Mouse (Mus musculus): Measurements from ENCODE around the gene Ets2. TPM values are rescaled to one million over a fixed set of nuclear protein-coding genes. Genes with fewer than 3 reads are reported as not detected.

Gene Ets2
- polyA plus RNA-seq, 1 experiment from 2014 or later, result 18.0 TPM

DNA sequence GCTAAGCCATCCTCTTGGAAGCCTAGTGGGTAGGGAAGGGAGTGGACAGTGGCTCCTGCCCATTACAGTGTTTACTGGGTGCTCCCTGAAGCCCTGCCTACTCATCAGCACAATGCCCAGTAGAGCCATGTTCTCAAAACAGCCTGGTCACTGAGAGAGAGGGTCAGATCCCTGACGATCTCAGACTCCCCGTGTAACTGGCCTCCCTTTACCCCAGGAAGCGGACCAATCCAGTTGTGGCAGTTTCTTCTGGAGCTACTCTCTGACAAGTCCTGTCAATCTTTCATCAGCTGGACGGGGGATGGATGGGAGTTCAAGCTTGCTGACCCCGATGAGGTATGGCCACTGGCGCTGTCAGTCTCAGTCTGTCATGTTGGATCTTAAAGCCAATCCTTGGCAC, 15.8 kb downstream of the Ets2 start:
- peaks cover 7% of the 10 kb centered on the region; the same call in 1 of the 2 replicates for H3K9me3 ChIP-seq
- 93% methylated on average over 6 of the region's 6 CpGs for whole genome bisulfite sequencing
- H3K36me3 ChIP-seq (replicated peaks), result peaks cover 65% of the 10 kb centered on the region
- no peak overlapping the region for H3K9ac ChIP-seq
- H3K4me2 ChIP-seq, result no peak overlapping the region
- no peak for ATAC-seq (replicated peaks)
- H3K4me3 ChIP-seq, result no peak overlapping the region
- no peaks in the 10 kb centered on the region for H3K27me3 ChIP-seq (replicated peaks)
- H3K4me1 ChIP-seq, result no peaks in the 10 kb centered on the region
- no peak overlapping the region for H3K27ac ChIP-seq

GRCm38 (mm10) chr16:95718119-95718518, 16.2 kb downstream of the Ets2 start:
- H3K36me3 ChIP-seq (replicated peaks), result peaks cover 64% of the 10 kb centered on the region
- H3K4me1 ChIP-seq, result no peaks in the 10 kb centered on the region
- WGBS, result 97% methylated on average over 4 of the region's 4 CpGs
- H3K27ac ChIP-seq, result no peak overlapping the region
- ATAC-seq (replicated peaks), result no peak
- no peaks in the 10 kb centered on the region for H3K27me3 ChIP-seq (replicated peaks)
- no peak overlapping the region for H3K4me3 ChIP-seq
- H3K9ac ChIP-seq, result no peak overlapping the region
- H3K9me3 ChIP-seq, result peaks cover 7% of the 10 kb centered on the region; the same call in 1 of the 2 replicates
- no peak overlapping the region for H3K4me2 ChIP-seq

- no peaks in the 10 kb centered on the region for H3K4me1 ChIP-seq
- WGBS, result 94% methylated on average over 8 of the region's 8 CpGs
- peaks cover 50% of the 10 kb centered on the region for H3K36me3 ChIP-seq (replicated peaks)
- H3K9me3 ChIP-seq, result peaks cover 7% of the 10 kb centered on the region; the same call in 1 of the 2 replicates
- H3K4me2 ChIP-seq, result no peak overlapping the region
- ATAC-seq (replicated peaks), result no peak
- no peak overlapping the region for H3K4me3 ChIP-seq
- H3K27ac ChIP-seq, result no peak overlapping the region
- H3K9ac ChIP-seq, result no peak overlapping the region
- H3K27me3 ChIP-seq (replicated peaks), result no peaks in the 10 kb centered on the region
These were observed 18.7 kb downstream of the Ets2 start for GRCm38 (mm10) chr16:95720532-95720931.

- H3K4me3 ChIP-seq, result no peak overlapping the region
- peaks cover 18% of the 10 kb centered on the region for H3K36me3 ChIP-seq (replicated peaks)
- H3K9me3 ChIP-seq, result peaks cover 7% of the 10 kb centered on the region; the same call in 1 of the 2 replicates
- no peaks in the 10 kb centered on the region for H3K4me1 ChIP-seq
- no peak overlapping the region for H3K27ac ChIP-seq
- ATAC-seq (replicated peaks), result no peak
- 94% methylated on average over 2 of the region's 2 CpGs for WGBS
- H3K9ac ChIP-seq, result no peak overlapping the region
- no peaks in the 10 kb centered on the region for H3K27me3 ChIP-seq (replicated peaks)
- H3K4me2 ChIP-seq, result no peak overlapping the region
These were observed 22.4 kb downstream of the Ets2 start for GRCm38 (mm10) chr16:95724251-95724650.

DNA sequence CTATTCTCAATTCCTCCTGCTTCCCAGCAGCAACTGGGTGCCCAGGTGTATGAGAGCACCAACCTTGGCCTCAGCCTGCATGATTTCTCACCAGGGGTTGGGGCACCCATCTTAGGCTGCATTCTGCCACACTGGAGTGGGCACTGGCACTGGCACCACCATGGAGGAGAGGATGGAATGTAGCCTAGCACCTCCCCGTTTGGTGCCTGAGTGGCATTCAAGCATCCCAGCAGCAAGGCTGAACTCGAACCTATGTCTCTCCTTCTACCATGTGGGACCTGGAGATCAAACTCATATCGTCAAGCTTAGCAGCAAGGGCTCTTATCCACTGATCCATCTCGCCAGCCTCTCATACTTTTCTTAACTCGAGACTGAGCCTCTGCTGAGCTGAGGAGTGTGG, 22.9 kb downstream of the Ets2 start:
- H3K27me3 ChIP-seq (replicated peaks), result no peaks in the 10 kb centered on the region
- H3K27ac ChIP-seq, result no peak overlapping the region
- H3K4me3 ChIP-seq, result no peak overlapping the region
- H3K4me2 ChIP-seq, result no peak overlapping the region
- peaks cover 17% of the 10 kb centered on the region for H3K36me3 ChIP-seq (replicated peaks)
- ATAC-seq (replicated peaks), result no peak
- H3K9ac ChIP-seq, result no peak overlapping the region
- WGBS, result 82% methylated on average over 5 of the region's 5 CpGs
- H3K4me1 ChIP-seq, result no peaks in the 10 kb centered on the region
- H3K9me3 ChIP-seq, result peaks cover 7% of the 10 kb centered on the region; the same call in 1 of the 2 replicates

DNA sequence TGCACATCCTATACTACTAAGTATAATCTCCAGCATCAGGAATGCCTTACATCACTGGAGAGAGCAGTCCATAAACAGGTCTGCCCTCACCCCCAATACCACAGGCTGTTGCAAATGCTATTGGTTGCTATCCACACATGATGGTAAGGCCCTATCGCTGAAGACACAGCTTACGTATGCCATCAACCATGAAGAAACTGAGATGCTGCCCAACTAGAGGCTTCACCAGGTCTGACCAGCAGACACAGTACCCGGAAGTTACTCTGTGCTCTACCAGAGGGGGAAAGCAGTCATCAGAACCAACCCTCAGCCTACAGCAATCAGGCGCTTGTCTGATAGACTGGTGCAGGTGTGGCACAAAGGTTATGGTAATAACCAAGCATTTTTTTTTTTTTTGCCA, 24.9 kb downstream of the Ets2 start:
- Histone ChIP-seq H3K27ac (no peak overlapping the region), H3K9me3 (no peaks in the 10 kb centered on the region), H3K9ac (no peak overlapping the region), H3K27me3 (replicated peaks) (no peaks in the 10 kb centered on the region), H3K4me1 (no peaks in the 10 kb centered on the region), H3K4me3 (no peak overlapping the region), H3K36me3 (replicated peaks) (no peaks in the 10 kb centered on the region), H3K4me2 (no peak overlapping the region)
- WGBS, result 94% methylated on average over 4 of the region's 4 CpGs
- ATAC-seq (replicated peaks), result no peak

DNA sequence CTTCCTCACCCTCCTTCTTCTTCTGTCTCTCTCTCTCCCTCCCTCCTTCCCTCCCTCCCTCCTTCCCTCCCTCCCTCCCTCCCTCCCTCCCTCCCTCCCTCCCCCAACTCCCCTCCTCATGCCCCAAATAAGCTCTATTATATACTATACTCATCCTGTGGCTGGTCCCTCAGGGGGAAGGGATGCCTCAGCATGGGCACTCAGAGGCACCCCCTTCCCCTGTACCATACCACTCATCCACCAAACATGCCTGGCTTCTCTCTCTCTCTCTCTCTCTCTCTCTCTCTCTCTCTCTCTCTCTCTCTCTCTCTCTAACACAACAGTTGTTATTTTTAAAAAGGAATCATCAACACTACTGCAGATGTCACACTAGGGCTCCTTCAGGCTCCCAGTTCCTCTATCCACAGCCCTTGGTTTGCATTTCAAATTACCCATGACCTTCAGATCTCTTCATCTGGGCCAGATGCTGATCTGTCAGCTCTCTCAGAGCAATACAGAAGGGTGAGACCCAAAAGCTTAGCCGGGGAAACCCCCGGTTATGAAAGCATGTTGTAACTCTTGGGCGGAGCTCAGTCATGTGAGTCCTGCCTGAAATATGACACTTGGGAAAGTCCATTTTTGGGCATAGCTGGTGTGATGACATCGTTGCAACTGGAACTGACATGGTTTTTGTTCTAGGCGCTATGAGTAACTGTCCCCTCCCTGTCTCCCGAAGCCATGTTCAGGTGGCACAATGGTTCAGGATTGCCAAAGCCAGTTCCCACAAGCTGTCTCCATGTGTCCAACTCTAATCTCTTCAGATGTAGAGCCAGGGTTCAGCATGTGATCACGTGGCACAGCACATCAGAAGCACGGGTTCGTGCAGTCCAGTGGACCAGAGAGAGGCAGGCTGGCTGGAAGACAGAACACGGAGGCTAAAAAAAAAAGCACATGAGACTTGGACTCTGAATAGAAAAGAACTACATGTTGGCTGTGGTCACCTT, 26.9 kb downstream of the Ets2 start:
- H3K27me3 ChIP-seq (replicated peaks), result no peaks in the 10 kb centered on the region
- no peak overlapping the region for H3K4me3 ChIP-seq
- H3K36me3 ChIP-seq (replicated peaks), result no peaks in the 10 kb centered on the region
- no peaks in the 10 kb centered on the region for H3K9me3 ChIP-seq
- no peak overlapping the region for H3K27ac ChIP-seq
- H3K9ac ChIP-seq, result no peak overlapping the region
- no peak overlapping the region for H3K4me2 ChIP-seq
- no peaks in the 10 kb centered on the region for H3K4me1 ChIP-seq
- WGBS, result 75% methylated on average over 10 of the region's 10 CpGs
- no peak for ATAC-seq (replicated peaks)

- Histone ChIP-seq H3K4me3 (no peak overlapping the region), H3K27me3 (replicated peaks) (no peaks in the 10 kb centered on the region), H3K4me2 (no peak overlapping the region), H3K4me1 (no peaks in the 10 kb centered on the region), H3K36me3 (replicated peaks) (no peaks in the 10 kb centered on the region), H3K27ac (no peak overlapping the region), H3K9ac (no peak overlapping the region), H3K9me3 (no peaks in the 10 kb centered on the region)
- no peak for ATAC-seq (replicated peaks)
- WGBS, result 75% methylated on average over 6 of the region's 6 CpGs
These were observed 27.9 kb downstream of the Ets2 start for GRCm38 (mm10) chr16:95729775-95730174.

DNA sequence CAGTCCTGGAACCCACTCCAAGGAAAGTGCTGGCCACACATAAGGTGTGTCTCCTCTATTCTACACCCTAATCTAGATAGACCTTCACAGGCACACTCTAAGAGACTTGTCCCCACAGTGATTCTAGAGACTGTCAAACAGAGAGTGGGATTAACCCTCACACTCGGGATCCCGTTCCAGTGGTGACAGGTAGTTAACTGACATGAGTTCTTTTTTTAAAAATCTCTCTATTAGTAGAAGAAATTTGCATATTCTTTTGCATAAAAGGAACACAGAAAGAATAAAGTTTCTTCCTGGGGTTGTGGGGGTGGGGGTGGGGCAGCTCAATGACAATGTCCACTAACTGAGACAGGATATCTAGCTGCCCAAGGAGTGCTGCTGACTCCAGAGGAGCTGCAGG, 32.9 kb downstream of the Ets2 start:
- no peaks in the 10 kb centered on the region for H3K27me3 ChIP-seq (replicated peaks)
- H3K36me3 ChIP-seq (replicated peaks), result no peaks in the 10 kb centered on the region
- H3K4me3 ChIP-seq, result no peak overlapping the region
- H3K9ac ChIP-seq, result no peak overlapping the region
- H3K4me2 ChIP-seq, result no peak overlapping the region
- H3K4me1 ChIP-seq, result no peaks in the 10 kb centered on the region
- no peak for ATAC-seq (replicated peaks)
- no peaks in the 10 kb centered on the region for H3K9me3 ChIP-seq
- 57% methylated on average over 2 of the region's 2 CpGs for WGBS
- H3K27ac ChIP-seq, result no peak overlapping the region

- ATAC-seq (replicated peaks), result no peak
- Histone ChIP-seq H3K36me3 (replicated peaks) (no peaks in the 10 kb centered on the region), H3K4me1 (no peaks in the 10 kb centered on the region; the same call in 1 of the 2 replicates)
These were observed 34.2 kb downstream of the Ets2 start for GRCm38 (mm10) chr16:95736059-95736458.

DNA sequence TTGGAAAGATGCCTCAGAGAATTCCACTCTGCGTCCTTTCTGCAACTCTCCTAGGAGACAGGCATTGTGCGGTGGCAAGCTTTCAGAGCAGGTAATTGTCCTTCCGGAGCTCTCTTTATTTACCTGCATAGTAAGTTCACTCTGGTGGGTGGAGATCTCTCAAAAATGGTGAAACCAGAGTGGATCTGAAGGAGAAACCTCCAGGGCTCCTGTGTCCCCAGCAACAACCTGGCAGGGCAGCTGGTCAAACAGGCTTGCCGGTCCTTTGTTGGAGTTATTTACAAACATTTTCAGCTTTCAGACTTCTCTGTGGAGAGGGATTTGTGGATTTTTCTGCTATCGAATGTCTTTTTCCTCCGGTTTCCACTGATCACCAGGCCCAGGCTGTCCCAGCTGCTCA, 34.6 kb downstream of the Ets2 start:
- no peak overlapping the region for H3K4me2 ChIP-seq
- H3K27me3 ChIP-seq (replicated peaks), result no peaks in the 10 kb centered on the region
- H3K36me3 ChIP-seq (replicated peaks), result no peaks in the 10 kb centered on the region
- 80% methylated on average over 6 of the region's 6 CpGs for WGBS
- peaks cover 3% of the 10 kb centered on the region; the same call in 1 of the 2 replicates for H3K4me1 ChIP-seq
- H3K9ac ChIP-seq, result no peak overlapping the region
- H3K9me3 ChIP-seq, result no peaks in the 10 kb centered on the region
- no peak for ATAC-seq (replicated peaks)
- H3K27ac ChIP-seq, result no peak overlapping the region
- H3K4me3 ChIP-seq, result no peak overlapping the region

More at GRCm38 (mm10) chr16:95736059-95736458, 34.2 kb downstream of the Ets2 start:
- no peak overlapping the region for H3K4me2 ChIP-seq
- H3K27ac ChIP-seq, result no peak overlapping the region
- no peak overlapping the region for H3K4me3 ChIP-seq
- no peaks in the 10 kb centered on the region for H3K9me3 ChIP-seq
- no peak overlapping the region for H3K9ac ChIP-seq
- no peaks in the 10 kb centered on the region for H3K27me3 ChIP-seq (replicated peaks)

- no peaks in the 10 kb centered on the region for H3K27me3 ChIP-seq (replicated peaks)
- H3K36me3 ChIP-seq (replicated peaks), result no peaks in the 10 kb centered on the region
- no peak overlapping the region for H3K4me3 ChIP-seq
- no peak overlapping the region for H3K9ac ChIP-seq
- no peaks in the 10 kb centered on the region for H3K9me3 ChIP-seq
- 35% methylated on average over 6 of the region's 6 CpGs for WGBS
- no peak overlapping the region for H3K27ac ChIP-seq
- H3K4me1 ChIP-seq, result peaks cover 5% of the 10 kb centered on the region; the same call in 1 of the 2 replicates
- ATAC-seq (replicated peaks), result peak; percentile 60; the same call in 1 of the 2 replicates
- no peak overlapping the region for H3K4me2 ChIP-seq
These were observed 37.6 kb downstream of the Ets2 start for GRCm38 (mm10) chr16:95739522-95739921.

DNA sequence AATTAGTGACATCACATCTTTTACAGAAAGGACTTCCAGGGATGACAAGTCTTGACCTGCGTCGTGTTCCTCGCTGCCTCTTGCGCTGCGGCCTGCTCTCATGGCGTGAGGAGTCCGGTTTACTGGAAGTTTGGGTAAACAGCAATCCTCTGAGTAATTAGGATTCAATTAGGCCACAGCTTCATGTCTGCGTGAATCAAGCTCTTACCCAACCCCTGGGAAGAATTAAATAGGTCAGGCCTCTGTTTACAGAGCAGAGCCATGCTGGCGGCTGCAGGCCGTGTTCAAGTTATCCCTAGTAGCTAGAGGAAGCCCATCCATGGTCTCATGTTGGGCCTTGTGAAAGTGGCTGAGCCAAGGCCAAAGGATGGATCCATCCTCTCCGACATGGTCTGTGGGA, 39.5 kb downstream of the Ets2 start:
- no peak overlapping the region for H3K4me3 ChIP-seq
- WGBS, result 81% methylated on average over 11 of the region's 11 CpGs
- no peaks in the 10 kb centered on the region for H3K9me3 ChIP-seq
- no peaks in the 10 kb centered on the region for H3K27me3 ChIP-seq (replicated peaks)
- no peak overlapping the region for H3K9ac ChIP-seq
- H3K4me2 ChIP-seq, result no peak overlapping the region
- peaks cover 5% of the 10 kb centered on the region; the same call in 1 of the 2 replicates for H3K4me1 ChIP-seq
- no peak for ATAC-seq (replicated peaks)
- no peak overlapping the region for H3K27ac ChIP-seq
- no peaks in the 10 kb centered on the region for H3K36me3 ChIP-seq (replicated peaks)
